Mouse (Mus musculus): ENCODE data around the gene Ascc1. TPM values are rescaled to one million over a fixed set of nuclear protein-coding genes. Genes with fewer than 3 reads are reported as not detected.
"Not testable (repeated sequence)": the region's sequence is repeated elsewhere in the genome, so short reads cannot be mapped to it uniquely, and the experiment has no call there.

Ascc1 gene
- polyA plus RNA-seq, 1 experiment, result 26.5 TPM

DNA sequence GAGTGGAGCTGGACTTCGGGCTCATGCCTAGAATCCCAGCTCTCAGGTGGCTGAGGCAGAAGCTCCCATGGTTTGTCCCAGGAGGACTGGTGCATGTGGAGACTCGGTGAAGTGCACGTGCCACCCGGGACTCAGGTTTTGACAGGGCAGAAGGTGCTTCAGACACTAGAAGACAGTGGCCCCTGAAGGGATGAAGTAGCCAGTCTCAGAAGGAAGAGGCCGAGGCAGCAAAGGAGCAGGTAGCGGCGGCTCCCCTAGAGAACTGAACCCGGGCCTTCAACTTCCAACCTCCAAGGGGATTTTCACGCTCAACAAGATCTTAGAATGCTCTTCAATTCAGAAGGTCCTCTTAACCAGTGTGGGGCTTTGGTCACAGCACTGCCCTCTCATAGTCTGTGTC is 12.2 kb upstream of the Ascc1 start:
- Histone ChIP-seq H3K4me3 (ENCODE audit: insufficient read depth, low read length) (no peak overlapping the region), H3K27ac (ENCODE audit: insufficient read depth, low read depth, low read length) (no peak overlapping the region), H3K4me1 (ENCODE audit: control insufficient read depth, insufficient read depth, low read length) (no peaks in the 10 kb centered on the region)
- TF ChIP-seq CTCF (IDR thresholded peaks at IDR 0.05; ENCODE audit: low read depth, low read length), result no peak
- no peak for TF ChIP-seq POLR2A (IDR thresholded peaks at IDR 0.05; ENCODE audit: borderline replicate concordance, low read depth, low read length)

DNA sequence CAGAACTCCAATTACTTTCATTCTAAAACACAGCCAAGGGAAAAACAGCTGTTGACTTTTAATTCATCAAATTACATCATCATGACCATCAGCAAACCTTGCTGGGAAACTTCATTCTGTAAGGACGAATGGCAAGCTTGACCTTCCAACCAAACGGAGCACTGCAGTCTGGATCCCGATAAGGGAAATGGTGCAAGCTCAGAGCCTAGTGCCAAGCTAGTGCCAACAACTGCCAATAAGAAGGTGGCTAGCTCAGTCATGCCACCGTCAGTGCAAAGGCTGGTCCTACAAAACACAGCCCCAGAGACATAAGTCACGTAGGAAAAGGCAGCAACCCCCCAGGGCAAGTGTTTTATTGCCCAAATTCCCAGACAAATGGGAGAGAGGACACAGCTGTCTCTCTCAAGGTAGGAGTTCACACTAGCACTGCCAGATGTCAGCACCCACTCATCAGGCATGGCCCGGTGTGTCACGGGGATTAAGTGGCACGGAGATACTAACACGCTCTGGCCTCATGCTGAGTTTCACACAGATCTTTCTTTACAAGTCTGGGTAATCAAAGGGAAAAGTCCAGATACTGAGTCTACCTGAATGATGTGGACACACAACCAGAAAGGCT is 11.2 kb upstream of the Ascc1 start:
- Histone ChIP-seq H3K4me1 (ENCODE audit: control insufficient read depth, insufficient read depth, low read length) (no peaks in the 10 kb centered on the region), H3K27ac (ENCODE audit: insufficient read depth, low read depth, low read length) (no peak overlapping the region), H3K4me3 (ENCODE audit: insufficient read depth, low read length) (no peak overlapping the region)
- TF ChIP-seq CTCF (IDR thresholded peaks at IDR 0.05; ENCODE audit: low read depth, low read length), result no peak
- TF ChIP-seq POLR2A (IDR thresholded peaks at IDR 0.05; ENCODE audit: borderline replicate concordance, low read depth, low read length), result no peak

DNA sequence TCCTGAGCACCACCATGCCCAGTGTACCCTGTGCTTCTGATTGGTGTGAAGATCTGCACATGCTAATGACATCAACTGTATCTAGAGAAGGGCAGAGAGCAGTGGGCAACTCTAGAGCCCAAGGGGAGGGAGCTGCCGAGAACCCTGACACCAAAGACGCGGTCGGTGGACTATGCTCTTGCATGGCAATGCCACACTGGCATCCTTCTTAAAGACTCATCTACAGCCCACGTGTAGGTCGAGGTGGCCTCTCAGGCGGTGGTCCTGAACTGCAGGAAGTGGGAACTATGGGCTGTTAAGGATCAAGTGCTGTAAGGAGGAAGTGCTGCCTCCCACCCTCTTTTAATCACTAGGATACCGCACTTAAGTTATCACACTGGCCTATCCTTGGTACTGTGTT is 10.6 kb upstream of the Ascc1 start:
- H3K4me3 ChIP-seq (ENCODE audit: insufficient read depth, low read length), result no peak overlapping the region
- TF ChIP-seq CTCF (IDR thresholded peaks at IDR 0.05; ENCODE audit: low read depth, low read length), result no peak
- no peak for TF ChIP-seq POLR2A (IDR thresholded peaks at IDR 0.05; ENCODE audit: borderline replicate concordance, low read depth, low read length)

DNA sequence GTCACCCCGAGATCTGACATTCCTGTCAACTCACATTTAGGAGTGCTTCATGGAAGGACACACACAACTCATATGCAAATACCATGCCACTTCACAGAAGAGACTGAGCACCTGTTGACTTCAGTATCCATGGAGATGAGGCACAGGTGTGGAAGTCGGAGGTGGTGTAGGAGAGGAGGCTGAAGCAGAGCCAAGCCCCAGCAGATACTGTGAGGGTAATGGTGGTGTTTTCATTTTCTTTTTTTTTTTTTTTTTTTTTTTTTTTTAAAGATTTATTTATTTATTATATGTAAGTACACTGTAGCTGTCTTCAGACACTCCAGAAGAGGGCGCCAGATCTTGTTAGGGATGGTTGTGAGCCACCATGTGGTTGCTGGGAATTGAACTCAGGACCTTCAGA is 8.8 kb upstream of the Ascc1 start:
- H3K27ac ChIP-seq (ENCODE audit: insufficient read depth, low read depth, low read length); H3K4me3 ChIP-seq (ENCODE audit: insufficient read depth, low read length); H3K4me1 ChIP-seq (ENCODE audit: control insufficient read depth, insufficient read depth, low read length): not testable (repeated sequence)

More for the DNA sequence above, 10.6 kb upstream of the Ascc1 start:
- Histone ChIP-seq H3K4me1 (ENCODE audit: control insufficient read depth, insufficient read depth, low read length) (no peaks in the 10 kb centered on the region), H3K27ac (ENCODE audit: insufficient read depth, low read depth, low read length) (no peak overlapping the region)

DNA sequence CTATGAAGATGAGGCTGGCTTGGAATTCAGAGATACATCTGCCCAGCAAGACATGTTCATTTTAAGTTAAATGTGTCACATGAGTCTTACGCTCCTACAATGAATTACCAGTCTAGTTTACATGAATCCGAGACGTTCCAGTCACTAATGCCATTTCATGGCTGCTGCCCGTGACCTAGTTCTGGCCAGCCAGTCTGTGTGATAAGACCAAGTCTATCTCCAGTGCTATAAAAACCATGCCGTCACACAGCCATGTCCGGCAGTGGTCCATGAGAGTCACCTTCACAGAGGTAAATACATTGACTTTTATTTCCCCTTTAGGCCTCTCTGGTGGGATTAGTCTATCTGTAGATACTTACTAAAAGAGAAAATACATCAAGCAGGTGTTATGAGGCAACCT is 6.7 kb upstream of the Ascc1 start:
- no peak overlapping the region for H3K4me3 ChIP-seq (ENCODE audit: insufficient read depth, low read length)
- H3K4me1 ChIP-seq (ENCODE audit: control insufficient read depth, insufficient read depth, low read length), result 0 out of 2 replicates have a peak, but pooled peaks cover 2% of the 10 kb centered on the region
- TF ChIP-seq POLR2A (IDR thresholded peaks at IDR 0.05; ENCODE audit: borderline replicate concordance, low read depth, low read length) (no peak), CTCF (IDR thresholded peaks at IDR 0.05; ENCODE audit: low read depth, low read length) (no peak)
- H3K27ac ChIP-seq (ENCODE audit: insufficient read depth, low read depth, low read length), result no peak overlapping the region

DNA sequence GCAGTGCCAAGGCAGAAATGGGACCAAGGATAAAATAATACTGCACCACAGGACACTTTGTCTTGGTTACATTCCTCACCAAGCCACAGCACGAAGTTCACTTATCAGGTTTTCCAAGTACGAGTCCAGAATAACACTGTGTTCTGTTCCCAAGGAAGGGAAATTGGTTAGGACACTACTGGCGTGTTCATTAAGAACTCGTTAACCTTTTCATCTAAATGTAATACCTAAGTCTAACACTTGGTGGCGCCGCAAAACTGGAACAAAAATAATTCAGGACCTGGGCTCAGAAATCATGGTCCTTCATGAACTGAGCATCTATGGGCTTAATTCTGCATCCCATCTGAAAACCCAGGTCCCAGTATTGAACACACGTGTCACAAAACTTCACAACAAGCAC is 5.0 kb upstream of the Ascc1 start:
- H3K27ac ChIP-seq (ENCODE audit: insufficient read depth, low read depth, low read length), result no peak overlapping the region

DNA sequence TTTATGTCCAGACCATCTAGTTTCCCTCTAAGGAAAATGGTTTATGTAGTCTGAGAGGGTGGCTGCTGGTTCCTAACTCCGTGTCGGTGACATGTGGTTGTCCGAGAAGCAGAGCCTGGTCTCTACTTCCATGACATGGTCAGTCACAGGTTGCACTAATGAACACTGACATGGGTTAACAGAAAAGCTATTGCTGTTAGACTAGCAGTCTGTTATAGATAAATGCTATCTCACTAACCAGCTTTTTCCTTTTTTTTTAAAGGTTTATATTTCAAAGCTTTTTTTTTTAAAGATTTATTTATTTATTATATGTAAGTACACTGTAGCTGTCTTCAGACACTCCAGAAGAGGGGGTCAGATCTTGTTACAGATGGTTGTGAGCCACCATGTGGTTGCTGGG is 3.5 kb upstream of the Ascc1 start:
- Histone ChIP-seq H3K4me1 (ENCODE audit: control insufficient read depth, insufficient read depth, low read length) (0 out of 2 replicates have a peak, but pooled peaks cover 5% of the 10 kb centered on the region), H3K27ac (ENCODE audit: insufficient read depth, low read depth, low read length) (no peak overlapping the region), H3K4me3 (ENCODE audit: insufficient read depth, low read length) (no peak overlapping the region)
- no peak for TF ChIP-seq POLR2A (IDR thresholded peaks at IDR 0.05; ENCODE audit: borderline replicate concordance, low read depth, low read length)
- no peak for TF ChIP-seq CTCF (IDR thresholded peaks at IDR 0.05; ENCODE audit: low read depth, low read length)

More for the DNA sequence above, 5.0 kb upstream of the Ascc1 start:
- TF ChIP-seq POLR2A (IDR thresholded peaks at IDR 0.05; ENCODE audit: borderline replicate concordance, low read depth, low read length), result no peak
- TF ChIP-seq CTCF (IDR thresholded peaks at IDR 0.05; ENCODE audit: low read depth, low read length), result no peak
- Histone ChIP-seq H3K4me1 (ENCODE audit: control insufficient read depth, insufficient read depth, low read length) (0 out of 2 replicates have a peak, but pooled peaks cover 5% of the 10 kb centered on the region), H3K4me3 (ENCODE audit: insufficient read depth, low read length) (no peak overlapping the region)

DNA sequence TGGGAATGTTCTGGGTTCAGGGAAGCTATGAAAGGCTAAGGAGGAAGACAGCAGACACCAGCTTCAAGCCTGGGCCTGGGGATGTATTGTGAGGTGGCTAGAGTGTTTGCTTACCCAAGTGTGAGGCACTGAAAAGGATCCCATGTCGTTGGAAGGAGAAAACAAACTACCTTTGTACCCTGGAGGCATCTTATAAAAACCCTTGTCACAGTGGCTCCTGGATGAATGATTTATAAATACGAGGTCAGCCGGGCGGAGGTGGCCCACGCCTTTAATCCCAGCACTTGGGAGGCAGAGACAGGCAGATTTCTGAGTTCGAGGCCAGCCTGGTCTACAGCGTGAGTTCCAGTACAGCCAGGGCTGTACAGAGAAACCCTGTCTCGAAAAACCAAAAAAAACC is 942 bp upstream of the Ascc1 start:
- H3K4me3 ChIP-seq (ENCODE audit: insufficient read depth, low read length), result peak overlapping the region; percentile 87; the same call in 1 of the 2 replicates
- H3K4me1 ChIP-seq (ENCODE audit: control insufficient read depth, insufficient read depth, low read length); H3K27ac ChIP-seq (ENCODE audit: insufficient read depth, low read depth, low read length): not testable (repeated sequence)

DNA sequence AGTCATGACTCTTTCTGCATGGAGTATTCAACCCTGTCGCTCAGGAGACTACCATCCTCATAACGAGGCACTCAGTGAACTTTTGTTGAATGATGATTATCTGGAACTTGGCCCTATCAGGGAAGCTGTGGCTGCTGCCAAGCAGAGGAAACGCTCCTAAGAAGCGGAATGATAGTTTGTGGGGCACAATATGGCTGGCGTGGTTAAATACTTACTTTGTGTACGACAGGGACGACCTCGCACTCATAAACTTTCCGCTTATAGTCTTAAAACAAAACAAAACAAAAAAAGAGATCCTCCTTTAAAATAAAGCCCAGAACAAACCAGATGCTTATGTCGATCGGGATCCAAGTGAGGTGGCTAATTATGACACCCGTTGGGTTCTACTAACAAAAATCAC is 402 bp upstream of the Ascc1 start:
- peak overlapping the region; percentile 87 for H3K4me3 ChIP-seq (ENCODE audit: insufficient read depth, low read length)
- H3K4me1 ChIP-seq (ENCODE audit: control insufficient read depth, insufficient read depth, low read length), result peaks cover 10% of the 10 kb centered on the region
- peak overlapping the region; percentile 89 for H3K27ac ChIP-seq (ENCODE audit: insufficient read depth, low read depth, low read length)
- TF ChIP-seq POLR2A (IDR thresholded peaks at IDR 0.05; ENCODE audit: borderline replicate concordance, low read depth, low read length) (no peak), CTCF (IDR thresholded peaks at IDR 0.05; ENCODE audit: low read depth, low read length) (no peak)

DNA sequence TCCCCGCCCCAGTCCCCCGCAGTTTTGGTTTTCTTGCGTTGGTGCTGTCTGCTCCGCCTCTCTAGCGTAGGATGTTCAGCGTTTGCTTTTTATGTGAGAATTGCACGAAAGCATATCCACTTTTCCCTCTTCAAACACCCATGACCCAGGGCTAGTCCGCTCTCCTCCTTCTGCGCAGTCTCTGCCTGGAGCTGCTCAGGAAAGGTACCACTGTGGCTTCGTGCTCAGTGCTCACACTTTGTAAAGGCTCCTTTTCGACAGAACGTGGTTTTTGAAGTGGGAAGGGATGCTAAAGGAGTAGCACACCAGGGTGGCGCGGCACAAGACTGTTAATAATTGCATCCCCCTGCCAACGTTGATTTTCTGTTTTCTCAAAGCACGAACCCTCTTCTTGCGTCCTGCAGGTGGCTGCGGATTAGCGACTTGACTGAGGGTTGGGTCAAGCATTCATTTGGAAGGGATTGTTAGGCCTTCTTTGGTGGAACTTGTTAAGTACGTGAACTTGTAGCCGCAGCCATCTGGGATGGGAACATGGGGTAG is 678 bp downstream of the Ascc1 start:
- TF ChIP-seq CTCF (IDR thresholded peaks at IDR 0.05; ENCODE audit: low read depth, low read length) (no peak), POLR2A (IDR thresholded peaks at IDR 0.05; ENCODE audit: borderline replicate concordance, low read depth, low read length) (no peak)
- peak overlapping the region; percentile 71 for H3K4me3 ChIP-seq (ENCODE audit: insufficient read depth, low read length)
- peaks cover 18% of the 10 kb centered on the region for H3K4me1 ChIP-seq (ENCODE audit: control insufficient read depth, insufficient read depth, low read length)
- H3K27ac ChIP-seq (ENCODE audit: insufficient read depth, low read depth, low read length), result peak overlapping the region; percentile 74

DNA sequence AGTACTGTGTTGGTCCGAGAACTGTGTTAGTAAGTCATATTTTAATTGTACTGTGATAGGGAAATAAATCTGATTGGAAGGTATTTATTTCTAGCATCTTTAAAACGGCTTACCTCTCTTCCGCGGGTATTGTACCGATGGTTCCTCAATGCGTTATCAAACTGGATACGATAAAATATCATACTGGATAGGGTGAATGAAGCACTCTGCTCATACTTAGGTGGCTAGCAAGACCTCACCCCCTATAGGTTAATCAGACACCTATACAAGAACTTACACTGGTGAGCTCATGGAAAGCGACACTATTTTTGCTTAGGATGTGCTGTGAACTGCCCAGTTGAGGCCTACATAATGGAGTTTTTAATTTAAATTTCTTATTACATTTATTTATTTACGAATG is 1.2 kb downstream of the Ascc1 start:
- Histone ChIP-seq H3K4me1 (ENCODE audit: control insufficient read depth, insufficient read depth, low read length) (peaks cover 24% of the 10 kb centered on the region), H3K4me3 (ENCODE audit: insufficient read depth, low read length) (peak overlapping the region; percentile 71)
- TF ChIP-seq CTCF (IDR thresholded peaks at IDR 0.05; ENCODE audit: low read depth, low read length) (no peak), POLR2A (IDR thresholded peaks at IDR 0.05; ENCODE audit: borderline replicate concordance, low read depth, low read length) (no peak)

More for the DNA sequence above, 1.2 kb downstream of the Ascc1 start:
- H3K27ac ChIP-seq (ENCODE audit: insufficient read depth, low read depth, low read length), result peak overlapping the region; percentile 74

Measured in bone marrow macrophage, adult 2 months (primary cell).